Mouse (Mus musculus): ENCODE results near the gene Ufsp1. TPM values are rescaled to one million over a fixed set of nuclear protein-coding genes. Genes with fewer than 3 reads are reported as not detected.

Ufsp1 gene
- total RNA-seq, 2 experiments from 2014 or later, result 17.6 to 25.1 TPM

DNA sequence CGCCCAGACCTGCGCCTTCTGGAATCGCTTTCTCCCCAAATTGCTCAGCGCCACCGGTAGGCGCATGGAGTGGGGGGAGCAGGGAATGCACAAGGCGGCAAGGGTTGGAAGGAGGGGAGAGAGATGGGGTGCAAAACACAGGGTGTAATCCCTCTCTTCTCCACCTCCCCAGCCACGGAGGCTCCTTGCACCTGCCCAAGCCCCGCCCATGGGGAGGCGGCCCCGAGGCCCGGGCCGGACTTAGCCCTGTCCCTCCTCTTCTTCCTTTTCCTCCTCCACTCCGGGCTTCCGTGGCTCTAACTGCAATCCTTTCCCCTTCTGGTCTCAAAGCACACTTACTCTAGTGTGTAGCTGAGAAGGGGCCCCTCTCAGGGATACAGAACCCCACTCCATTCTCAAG, 1.1 kb upstream of the Ufsp1 start:
- DNase-seq, result peak; percentile 58 to 63
- intact Hi-C loops (cut with DNase I), result loop anchor here (5.0 kb wide), 1 partner anchor 84 kb away; no protein-coding TSS in a partner anchor

DNA sequence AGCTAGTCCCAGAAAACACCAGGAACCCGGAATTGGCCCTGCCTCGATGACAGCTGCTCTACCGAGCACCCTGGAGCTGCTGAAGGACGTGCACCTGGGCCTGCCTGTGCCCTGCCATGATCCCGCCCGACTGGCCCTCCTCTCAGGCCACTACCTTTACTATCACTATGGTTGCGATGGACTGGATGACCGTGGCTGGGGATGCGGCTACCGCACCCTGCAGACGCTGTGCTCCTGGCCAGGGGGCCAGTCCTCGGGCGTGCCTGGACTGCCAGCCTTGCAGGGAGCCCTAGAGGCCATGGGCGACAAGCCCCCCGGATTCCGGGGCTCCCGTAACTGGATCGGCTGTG, 290 bp downstream of the Ufsp1 start:
- DNase-seq, result no peak
- intact Hi-C loops (cut with DNase I), result loop anchor here (5.0 kb wide), 1 partner anchor 83 kb away; no protein-coding TSS in a partner anchor

DNA sequence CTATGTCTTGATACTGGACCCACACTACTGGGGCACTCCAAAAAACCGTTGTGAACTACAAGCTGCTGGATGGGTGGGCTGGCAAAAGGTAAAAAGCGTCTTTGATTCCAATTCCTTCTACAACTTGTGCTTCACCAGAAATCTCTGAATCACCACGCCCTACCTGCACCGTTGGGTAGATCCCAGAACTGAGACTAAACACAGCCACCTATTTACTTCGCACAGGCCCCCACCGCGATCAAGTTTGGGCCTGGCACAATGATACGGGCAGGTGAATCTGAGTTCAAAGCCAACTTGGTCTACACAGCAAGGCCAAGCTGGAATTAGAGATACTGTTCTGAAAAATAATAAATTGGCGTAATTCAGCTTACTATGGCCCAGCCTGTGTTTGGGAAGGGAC, 867 bp downstream of the Ufsp1 start:
- intact Hi-C loops (cut with DNase I), result no loop called here
- DNase-seq, result no peak

DNA sequence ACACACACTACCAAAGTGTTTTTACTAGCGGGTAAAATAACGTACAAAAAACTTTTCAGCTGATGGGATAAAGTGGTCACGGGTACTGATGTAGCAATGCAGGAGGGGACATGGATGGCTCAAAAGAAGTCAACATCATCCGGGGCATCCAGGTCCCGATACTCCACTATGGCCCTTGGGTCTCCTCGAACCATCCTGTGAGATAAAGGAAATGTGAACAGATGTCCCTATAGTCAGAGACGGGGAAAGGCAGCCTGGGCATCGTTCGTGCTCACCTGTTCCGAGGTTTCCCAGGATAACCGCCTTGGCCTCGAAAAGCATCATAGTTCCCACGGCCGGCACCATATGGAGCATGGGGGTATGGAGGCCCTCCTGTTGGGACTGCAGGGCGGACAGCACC, 1.3 kb downstream of the Ufsp1 start:
- DNase-seq, result no peak
- intact Hi-C loops (cut with DNase I), result no loop called here

DNA sequence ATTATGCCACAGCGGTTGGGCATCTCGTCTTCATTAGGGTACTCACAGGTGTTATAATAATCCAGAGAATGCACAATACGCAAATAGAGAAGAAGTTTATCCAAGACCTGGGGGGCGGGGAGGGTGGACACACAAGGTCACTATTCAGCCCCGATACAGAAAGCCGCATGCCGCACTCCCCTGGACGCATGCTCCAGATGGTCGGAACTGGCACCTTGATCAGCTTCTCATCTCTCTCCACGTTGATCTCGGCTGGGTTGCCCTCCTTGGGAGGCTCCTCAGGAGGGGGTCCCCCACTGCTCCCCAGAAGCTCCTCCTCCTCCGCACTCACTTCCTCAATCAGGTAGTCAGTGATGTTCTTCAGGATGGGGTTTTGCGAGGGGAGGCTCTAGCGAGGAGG, 2.7 kb downstream of the Ufsp1 start:
- intact Hi-C loops (cut with DNase I), result no loop called here
- no peak for DNase-seq

DNA sequence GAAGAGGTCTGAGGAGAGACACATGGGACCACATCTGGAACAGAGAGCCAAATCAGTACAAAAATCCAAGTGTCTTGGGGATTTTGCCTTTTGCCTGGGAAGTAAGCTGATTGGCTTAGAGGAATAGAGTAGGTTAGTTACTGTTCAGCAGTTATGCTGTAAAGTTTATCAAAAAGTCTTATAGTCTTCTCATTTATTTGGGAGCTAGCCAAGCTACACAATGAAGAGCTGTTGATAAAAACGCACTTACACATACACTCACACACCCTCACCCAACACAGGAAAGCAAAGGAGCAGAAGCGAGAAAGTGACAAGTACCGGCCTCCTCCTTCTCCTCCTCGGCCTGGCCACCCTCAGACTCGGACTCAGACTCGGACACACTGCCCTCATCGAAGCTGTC, 4.8 kb downstream of the Ufsp1 start:
- DNase-seq, result no peak
- intact Hi-C loops (cut with DNase I), result no loop called here

DNA sequence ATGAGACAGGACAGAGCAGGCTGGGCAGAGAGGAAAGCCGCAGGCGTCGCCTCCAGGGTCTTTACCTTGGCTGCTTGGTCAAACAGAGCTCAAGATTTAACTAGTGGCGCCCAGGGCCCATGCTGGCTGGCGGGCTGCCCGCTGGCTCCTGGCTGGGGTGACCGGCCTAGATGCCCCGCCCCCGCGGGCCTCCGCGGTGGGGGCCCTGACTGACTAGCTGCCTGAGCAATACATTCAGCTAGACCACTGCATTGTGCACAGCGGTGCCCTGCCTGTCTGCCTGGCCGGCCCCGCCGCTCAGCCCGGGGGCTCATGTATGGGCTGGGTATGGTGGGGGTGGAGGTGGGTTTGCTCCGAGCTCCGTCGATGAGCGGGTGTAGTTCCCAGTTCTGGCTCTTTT, 6.8 kb downstream of the Ufsp1 start:
- no peak for DNase-seq
- intact Hi-C loops (cut with DNase I), result no loop called here

DNA sequence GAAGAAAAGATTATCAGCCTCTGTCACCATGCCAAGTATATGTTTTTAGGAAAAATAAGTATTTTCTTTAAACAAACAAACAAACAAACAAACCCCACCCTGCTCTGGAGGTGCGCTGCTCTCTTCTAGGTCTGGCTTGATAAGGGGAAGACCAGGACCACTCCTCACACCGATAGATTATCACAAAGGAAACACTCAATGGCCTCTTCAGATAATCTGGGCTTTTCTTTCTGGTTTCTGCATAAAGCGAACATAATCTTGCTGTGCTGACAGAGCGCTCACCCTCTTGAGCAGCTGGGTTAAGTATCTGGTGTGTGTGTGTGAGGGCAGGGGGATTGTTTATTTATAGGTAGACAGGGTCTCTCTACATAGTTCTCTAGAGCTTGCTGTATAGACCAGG, 9.2 kb downstream of the Ufsp1 start:
- DNase-seq, result no peak
- intact Hi-C loops (cut with DNase I), result no loop called here

DNA sequence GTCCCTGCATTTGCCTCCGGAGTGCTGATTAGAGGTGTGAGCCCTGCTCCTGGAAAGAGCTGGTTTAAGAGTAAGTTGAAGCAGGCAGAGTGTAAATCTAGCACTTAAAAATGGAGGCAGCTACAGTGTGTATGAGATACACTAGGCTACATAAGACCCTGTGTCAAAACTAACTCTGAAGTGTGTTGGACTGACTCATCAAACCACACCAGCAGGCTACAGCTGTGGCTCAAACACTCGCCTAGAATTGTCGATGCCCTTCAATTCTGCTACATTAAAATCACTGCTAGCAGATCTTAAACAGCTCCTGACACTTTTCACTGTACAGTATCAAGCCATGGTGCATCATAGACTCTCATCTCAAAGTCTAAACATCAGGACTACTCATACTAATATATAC, 9.7 kb downstream of the Ufsp1 start:
- intact Hi-C loops (cut with DNase I), result no loop called here
- DNase-seq, result no peak

DNA sequence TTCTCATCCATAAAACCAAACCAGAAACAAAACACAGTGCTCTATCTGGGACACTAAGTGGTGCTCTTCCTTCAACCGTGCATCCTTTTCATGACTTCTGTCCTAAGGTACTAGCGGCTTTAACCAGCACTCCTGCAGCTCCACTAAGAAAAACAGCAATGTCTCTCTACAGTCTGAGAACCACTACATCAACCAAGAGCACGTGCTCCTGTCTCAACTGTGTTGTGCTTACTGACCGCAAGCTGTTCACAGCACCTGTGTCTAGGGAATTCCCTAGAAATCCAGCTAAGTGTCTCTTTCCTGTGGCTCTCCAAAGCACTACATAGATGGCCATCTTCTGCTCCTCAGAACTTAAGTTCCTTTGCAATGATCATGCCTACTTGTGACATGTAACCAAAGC, 10.4 kb downstream of the Ufsp1 start:
- intact Hi-C loops (cut with DNase I), result no loop called here
- DNase-seq, result no peak

DNA sequence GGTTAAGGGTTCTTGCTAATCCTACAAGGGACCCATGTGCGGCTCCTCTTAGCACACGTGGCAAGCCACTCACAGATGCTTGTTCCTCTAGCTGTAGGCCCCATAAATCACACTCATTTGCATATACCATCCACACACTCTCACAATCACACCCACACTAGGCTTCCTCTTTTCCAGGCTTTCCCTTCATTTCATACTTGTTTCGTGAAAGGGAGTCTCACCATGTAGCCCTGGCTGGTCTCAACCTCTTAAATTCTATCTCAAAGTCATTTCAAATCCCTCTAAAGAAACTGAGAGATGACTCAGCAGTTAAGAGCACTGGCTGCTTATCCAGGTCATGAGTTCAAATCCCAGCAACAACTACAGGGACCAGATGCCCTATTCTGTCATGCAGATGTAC, 11.4 kb downstream of the Ufsp1 start:
- no peak for DNase-seq
- intact Hi-C loops (cut with DNase I), result no loop called here

DNA sequence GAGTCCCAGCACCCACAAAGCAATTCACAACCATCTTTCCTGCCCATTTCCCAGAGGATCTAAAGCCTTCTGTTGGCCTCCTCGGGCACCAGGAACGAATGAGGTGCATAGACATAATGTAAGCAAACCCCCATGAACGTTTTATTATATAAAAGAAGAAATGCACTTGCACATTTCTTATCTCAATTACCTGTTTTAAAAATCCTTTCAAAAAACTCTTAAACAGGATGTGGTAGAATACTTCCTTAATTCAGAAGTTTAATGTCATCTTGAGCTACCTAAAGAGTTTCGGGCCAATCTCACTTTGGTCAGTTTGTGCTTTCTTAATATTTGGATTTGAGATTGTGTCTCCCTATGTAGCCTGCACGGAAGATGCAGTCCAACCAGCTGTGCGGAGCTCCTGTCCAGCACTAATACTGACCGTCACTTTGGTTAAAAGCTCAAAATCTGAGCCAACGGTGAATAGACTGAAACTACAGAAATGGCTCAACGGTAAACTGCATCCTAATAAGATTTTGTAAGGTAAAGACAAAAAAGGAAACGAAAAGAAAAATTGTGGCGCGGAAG, 12.1 kb downstream of the Ufsp1 start:
- DNase-seq, result no peak
- intact Hi-C loops (cut with DNase I), result no loop called here

DNA sequence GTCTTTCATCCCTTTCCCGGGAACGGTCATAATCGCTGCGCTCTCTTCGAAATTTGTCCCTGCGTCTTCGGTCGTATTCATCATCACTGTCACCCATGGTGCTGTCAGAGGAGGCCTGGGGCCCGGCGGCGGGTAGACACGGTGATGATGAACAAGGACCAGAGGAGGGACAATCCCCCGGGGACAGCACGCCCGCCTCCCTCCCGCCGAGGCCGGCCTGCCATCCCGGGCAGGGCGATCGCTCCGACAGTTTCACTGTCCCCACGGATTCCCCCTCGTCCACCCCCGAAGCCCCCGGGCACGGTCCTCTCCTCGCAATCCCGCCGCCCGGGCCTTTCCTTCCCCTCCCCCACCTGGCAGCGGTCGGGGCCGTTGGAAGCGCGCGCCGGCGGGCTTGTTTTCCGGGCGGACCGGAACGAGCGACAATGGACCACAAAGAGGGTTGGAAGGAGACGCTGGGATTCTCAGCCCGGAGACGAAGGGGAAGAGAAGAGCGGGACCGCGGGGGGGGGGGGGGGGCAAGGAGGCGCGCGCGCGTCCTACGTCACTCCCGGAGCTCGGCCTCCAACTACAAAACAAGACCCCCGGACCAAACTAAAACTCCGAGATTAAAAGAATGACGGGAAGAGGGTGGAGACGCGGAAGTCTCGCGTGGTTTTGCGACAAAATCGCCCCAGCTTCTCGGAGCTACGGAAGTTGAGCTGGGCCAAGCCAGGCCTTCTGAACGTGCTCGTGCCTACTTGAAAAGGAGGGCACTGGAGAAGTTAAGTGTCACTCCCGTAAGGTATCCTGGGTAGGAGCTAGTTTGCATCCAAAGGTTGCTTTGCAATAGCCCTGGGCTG, 12.9 kb downstream of the Ufsp1 start, which contains the start of gene Srrt:
Srrt (minus strand) TSS at position 604 of the 842 bp plus-strand sequence.
- DNase-seq, result peak; percentile 80 to 88
- intact Hi-C loops (cut with DNase I), result no loop called here

DNA sequence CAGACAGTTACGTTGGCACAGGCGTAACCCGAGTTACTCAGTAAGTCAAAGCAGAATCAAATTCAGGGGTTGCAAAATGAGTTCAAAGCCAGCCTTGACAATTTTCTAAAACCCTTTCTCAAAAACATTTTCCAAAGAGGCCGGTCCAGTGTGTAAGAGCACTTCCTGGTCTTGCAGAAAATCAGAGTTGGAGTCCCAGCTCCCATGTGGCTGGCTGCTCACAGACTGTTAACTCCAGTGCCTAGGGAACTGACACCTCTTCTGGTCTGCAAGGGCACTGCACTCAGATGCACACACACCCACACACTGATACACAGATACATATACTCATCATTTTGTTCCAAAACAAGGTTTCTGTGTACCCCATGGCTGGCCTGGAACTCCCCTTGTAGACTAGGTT, 13.9 kb downstream of the Ufsp1 start:
- intact Hi-C loops (cut with DNase I), result no loop called here
- no peak for DNase-seq

DNA sequence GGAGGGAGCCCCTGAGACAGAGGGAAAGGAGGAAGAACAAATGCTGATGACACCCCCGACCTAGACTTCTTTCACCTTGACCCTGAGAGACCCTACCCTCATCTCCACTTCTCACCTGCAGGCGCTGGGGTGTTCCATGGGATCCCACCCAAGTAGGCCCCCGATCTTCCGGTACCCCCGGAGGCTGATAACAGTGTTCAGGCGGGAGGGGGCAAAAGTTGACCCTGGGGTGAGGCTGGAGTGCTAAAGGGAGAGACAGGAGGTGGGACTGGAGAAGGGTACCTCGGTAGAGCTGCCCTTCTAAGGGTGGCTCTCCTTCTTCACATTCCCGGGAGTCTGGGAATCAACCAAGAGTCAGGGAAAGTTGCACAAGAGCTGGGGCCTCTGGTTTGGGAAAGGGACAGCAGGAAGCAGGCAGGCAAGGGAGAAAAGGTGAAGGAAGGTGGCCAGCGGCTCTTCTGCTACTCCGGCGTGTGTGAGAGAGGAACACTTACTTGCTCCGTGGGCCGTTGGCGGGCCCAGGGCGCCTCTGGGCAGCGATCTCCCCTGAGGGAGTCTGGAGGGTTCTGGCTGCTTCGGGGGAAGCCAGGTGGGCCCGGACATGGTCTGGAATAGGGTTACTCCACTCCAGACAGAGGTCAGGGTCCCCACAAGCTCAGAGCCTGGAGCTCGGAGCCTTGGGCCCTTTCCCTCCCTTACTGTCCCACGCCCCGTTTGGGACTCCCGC, 19.2 kb downstream of the Ufsp1 start:
- intact Hi-C loops (cut with DNase I), result loop anchor here (5.0 kb wide), 1 partner anchor 189 kb away; the partner anchor contains the start of gene Pop7

DNA sequence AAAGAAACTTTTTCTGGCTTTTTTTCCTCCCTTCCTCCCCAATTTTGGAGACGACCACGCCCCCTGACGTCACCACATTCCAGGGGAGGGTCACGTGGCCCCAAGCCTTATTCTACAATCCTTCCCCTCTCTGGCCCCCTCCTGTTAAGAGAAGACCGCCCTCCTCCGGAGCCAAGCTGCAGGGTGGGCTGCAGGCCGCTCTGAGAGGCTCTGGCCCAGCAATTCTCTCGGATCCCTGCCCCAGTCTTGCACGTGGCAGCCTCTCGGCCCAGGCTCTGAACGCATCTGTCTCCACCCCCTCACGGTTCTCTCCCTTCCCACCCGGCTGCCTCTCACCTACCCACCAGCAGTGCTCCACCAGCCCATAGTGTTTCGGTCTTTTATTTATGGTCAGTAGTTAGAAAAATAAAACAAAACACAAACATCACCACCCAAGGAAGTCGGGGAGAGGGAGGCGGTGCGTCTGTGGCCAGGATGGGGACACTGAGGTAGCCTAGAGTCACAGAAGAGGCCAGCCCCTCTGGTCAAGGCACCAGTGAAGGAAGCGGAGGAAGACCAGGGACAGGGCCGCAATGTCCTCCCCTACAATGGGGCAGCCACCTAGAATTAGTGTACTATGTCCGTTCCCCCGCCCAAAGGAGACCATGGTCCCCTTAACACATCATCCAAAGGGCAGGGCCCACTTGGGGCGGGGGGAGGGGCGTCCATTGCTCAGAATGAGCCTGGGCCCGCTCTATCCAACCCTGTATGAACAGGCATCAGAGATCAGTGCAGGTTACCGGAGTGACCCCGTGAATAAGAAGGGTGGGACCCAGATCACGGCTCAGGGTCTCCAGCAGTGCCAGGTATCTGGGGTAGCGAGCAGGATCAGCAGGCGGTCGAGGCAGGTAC, 20.0 kb downstream of the Ufsp1 start, which contains the start of gene Trip6:
Trip6 (minus strand) TSS at position 212 of the 891 bp plus-strand sequence.
- intact Hi-C loops (cut with DNase I), result loop anchor here (5.0 kb wide), 1 partner anchor 188 kb away; the partner anchor contains the start of gene Pop7
- DNase-seq, result peak; percentile 89 to 91

More for the DNA sequence above, 19.2 kb downstream of the Ufsp1 start:
- no peak for DNase-seq

DNA sequence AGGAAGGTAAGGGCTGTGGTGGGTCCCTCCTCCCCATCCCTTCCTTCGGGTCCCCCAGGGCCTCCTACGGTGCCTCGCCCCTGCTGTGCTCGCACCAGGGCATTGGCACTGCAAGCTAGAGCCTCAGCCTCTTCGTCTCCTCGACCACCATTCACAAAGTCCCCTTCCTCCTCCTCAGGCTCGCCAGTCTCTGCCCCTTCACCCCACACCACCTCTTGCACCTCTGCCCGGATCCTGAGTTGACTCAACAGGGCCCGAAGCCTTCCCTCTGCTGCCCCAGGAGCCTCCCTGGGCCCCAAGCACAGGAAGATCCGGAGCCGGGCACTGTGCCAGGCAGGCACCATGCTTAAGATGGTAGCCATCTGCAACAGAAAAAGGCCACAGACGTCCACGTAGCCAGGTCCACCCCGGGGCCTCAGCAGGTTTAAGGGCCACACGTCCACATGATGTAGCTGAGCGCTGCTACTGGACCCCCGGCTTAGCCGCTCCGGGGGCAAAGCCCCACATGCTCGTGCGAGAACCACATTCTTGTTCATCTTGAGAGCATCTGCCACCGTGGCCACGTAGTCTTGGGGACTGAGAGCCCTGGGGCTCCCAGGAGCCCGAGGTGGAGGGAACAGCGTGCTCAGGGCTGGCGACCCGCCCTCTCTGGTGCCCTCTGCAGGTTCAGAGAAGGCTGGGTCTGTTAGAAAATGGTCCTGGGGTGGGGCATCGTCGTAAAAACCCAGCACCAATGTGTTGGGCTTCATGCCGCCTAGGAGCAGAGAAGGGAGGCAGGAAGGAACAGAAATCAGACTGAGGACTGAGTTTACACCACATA, 20.9 kb downstream of the Ufsp1 start:
- DNase-seq, result no peak
- intact Hi-C loops (cut with DNase I), result no loop called here

DNA sequence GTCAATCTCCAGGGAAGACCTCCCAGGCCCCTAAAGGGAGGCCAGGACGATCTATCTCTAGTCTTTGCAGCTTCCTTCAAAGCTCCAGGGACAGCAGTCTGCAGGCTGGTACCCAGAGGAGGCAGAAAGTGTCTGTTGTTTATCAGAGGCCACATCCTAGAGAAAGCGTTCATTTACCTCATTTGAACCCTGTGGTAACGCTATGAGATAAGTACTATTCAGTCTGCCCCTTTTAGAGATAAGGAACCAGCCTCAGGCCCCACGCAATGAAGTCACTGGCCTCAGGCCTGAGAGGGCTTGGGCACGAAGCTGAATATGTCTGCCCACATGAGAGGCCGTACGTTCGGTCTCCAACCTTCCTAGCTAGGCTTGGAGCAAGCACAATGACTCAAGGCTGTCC, 22.9 kb downstream of the Ufsp1 start:
- DNase-seq, result no peak
- intact Hi-C loops (cut with DNase I), result no loop called here

DNA sequence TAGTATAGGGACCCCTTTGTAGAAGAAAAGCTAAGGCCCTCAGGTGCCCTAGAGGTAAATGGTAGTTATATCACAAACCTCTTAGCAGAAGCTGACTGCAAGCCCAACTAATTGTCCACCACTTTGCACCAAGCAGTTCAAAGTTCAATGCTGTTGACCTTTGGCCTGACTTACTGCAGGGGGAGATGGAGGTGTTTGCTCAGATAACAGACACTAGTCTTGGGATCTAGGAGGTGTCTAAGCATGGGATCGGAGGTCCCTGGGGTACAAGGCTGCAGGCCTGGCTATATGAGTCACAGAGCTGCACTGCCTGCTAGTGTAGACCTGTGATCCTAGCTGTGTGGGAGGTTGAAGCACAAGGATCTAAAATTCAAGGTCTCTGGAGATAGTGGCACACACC, 24.1 kb downstream of the Ufsp1 start:
- intact Hi-C loops (cut with DNase I), result no loop called here
- DNase-seq, result no peak

Measured in gastrocnemius, postnatal 36 days (tissue).